Mouse (Mus musculus): ENCODE data around the gene Ftsj3.
"Not testable (repeated sequence)": the region's sequence is repeated elsewhere in the genome, so short reads cannot be mapped to it uniquely, and the experiment has no call there.

The Ftsj3 gene

DNA sequence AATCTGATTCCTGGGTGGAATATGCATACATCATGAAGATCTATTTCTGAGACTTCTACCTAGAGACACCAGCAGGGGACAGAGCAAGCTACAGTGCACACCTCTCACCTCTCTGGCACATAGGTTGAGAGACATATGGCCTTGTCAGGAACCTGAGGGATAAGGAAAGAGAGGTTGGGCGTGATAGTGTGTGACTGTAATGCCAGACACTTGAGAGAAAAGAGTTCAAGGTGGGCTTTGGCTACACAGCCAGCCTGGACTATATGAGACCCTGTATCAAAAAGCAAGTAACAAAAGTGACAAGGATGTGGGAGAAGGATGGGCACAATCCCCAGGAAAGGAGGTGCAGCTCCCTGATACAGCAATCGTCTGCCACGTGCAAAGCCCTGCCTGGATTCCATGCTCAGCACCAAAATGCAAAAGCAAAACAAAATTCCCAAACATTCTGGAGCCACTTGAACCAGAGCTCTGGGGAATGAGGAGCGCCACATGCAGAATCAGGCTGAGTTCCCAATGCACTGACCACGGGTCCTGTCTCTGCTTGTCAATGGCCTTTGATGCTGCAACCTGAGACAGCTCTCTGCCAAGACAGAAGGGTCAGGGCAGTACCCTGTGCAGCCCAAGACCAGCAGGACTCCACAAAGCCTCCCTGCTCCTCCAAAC is 15.4 kb upstream of the Ftsj3 start:
- intact Hi-C loops (cut with DNase I): loop anchor here (2.0 kb wide), 1 partner anchor 14 kb away; the partner anchor contains the start of genes Ftsj3 and Psmc5

GRCm38 (mm10) chr11:106269060-106269431 is 13.2 kb upstream of the Ftsj3 start:
- intact Hi-C loops (cut with DNase I): no loop called here

DNA sequence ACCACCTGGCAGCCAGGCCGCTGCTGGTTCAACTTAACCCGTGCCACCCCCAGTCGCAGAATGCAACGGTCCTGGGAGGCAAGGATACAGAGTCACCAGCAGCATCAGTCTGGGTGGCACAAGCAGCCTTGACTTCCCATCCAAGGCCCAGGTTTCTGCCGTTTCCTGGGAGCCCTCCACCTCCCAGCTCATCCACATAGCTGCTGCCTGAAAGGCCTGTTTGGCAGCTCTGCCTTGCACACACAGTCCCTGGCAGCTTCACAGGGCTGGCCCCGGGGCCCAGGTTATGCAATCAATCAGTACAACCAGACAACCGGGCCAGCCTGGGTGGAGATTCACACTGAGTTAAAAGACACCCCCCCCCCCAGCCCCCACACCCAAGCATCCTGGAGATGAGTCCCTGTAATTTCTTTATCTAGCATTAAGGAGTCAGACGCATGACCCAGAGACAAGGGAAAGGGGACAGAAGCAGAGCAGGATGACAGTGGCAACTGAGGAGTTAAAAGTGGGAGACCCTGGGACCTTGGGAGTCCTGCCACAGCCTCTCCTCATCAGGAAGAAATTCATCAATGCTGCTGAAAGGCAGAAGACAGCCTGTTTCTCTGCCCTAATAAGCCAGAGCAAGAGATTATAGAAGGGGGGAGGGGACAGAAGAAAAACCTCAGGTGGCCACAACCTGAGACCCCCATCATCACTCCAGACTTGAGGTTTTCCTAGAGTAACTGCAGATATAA is 12.6 kb upstream of the Ftsj3 start:
- intact Hi-C loops (cut with DNase I): no loop called here

DNA sequence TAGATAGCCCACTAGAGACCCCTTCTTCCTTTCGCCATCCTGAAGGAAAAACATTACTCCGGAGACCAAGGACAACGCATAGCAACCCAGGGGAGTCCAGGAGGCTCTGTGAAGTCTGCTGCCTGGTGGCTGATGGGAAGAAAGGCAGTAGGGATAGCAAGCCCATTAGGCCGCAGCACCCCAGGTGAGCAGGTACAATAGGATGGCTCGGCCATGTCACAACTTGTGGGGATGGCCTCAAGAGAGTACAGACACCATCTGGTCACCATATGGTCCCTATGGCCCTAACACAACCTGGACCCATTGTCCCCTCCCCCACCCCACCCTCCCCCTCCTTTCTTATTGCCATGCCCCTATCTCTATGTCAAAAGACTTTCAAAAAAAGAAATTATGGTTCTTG is 12.0 kb upstream of the Ftsj3 start:
- intact Hi-C loops (cut with DNase I): no loop called here

DNA sequence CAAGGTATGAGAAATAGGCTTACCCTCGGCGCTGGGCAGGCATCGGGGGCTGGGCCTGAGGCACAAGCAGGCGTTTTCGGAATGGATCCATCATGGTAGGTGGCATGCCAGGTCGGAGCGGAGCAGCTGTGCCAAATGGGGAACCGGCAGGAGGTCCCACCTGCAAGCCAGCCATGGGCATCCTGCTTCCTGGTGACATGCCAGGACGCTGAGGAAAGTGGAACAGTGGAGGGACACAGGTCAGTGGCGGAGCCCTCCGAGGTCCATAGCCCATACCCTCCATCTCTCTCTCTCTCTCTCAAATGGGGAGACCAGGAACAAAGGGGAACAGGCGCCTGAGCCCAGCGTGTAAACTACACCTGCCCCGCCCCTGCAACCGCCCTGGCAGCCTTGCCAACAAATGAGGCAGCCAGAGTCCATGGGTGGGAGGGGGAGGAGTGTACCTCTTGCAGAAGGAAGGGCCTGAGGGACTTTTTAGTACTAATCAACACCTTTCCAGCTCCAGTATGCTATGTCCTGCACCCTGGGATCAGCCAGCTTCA is 11.5 kb upstream of the Ftsj3 start:
- intact Hi-C loops (cut with DNase I): no loop called here

- intact Hi-C loops (cut with DNase I): no loop called here
These were observed 10.6 kb upstream of the Ftsj3 start for GRCm38 (mm10) chr11:106266431-106266830.

DNA sequence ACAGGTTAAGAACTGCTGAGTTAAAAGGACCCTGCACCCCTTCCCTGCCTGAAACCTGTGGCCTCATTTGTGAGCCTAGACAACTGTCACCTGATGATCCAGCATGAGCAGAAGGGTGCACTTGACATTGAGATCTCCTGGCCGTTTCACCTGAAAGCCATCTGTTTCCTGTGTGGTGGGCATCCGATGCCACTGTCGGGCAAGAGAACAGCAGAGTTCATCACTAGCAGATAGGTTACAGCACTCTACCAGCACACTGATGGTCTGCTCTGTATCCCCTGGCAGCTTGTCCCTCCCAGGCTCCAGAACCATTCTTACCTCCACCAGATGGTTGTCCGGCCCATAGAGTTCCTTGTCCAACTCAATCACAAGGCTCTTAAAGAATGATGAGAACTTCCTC is 9.7 kb upstream of the Ftsj3 start:
- intact Hi-C loops (cut with DNase I): no loop called here

DNA sequence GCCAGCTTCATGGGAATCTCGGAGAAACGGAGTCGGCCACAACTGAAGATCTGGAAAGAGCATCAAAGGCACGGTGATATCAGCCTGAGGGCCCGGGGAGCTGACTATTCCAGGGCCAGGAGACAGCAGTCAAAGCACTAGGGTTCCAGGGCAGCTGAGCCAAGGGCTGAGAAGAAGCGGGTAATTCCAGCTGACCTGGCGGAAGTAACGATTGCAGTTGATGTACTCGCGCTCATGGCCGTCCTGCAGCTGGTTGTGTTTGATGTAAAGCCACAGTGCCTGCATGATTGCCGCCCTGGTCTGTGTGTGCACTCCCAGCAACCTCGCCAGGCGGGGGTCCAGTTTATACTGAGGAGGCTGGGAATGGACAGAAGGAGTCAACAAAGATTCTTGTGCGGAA is 9.1 kb upstream of the Ftsj3 start:
- intact Hi-C loops (cut with DNase I): no loop called here

GRCm38 (mm10) chr11:106263963-106264362 is 8.1 kb upstream of the Ftsj3 start:
- intact Hi-C loops (cut with DNase I): no loop called here

DNA sequence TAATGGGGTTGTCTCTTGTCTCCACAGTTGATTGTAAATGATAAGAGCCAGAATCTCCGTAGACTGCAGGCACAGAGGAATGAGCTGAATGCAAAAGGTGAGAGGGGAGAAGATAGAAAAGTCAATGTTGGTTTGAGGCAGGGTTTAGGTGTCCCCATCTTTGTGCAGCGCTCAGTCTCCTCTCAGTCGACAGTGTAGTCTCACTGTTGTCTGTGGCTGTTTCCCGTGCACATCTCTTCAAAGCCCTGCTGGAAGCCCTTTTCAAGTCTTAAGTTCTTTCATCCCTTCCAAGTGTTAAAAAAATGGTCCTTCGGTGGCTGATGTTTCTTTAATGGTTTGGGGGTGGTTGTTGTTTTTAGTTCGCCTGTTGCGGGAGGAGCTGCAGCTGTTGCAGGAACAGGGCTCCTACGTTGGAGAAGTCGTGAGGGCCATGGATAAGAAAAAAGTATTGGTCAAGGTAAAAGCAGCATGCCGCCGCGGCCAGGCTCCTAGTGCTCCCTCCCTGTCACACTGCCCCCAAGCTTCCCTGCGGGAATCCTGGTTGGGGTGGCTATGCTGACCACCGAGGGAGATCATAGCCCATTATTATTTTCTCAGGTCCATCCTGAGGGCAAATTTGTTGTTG is 5.1 kb upstream of the Ftsj3 start:
- intact Hi-C loops (cut with DNase I): no loop called here

DNA sequence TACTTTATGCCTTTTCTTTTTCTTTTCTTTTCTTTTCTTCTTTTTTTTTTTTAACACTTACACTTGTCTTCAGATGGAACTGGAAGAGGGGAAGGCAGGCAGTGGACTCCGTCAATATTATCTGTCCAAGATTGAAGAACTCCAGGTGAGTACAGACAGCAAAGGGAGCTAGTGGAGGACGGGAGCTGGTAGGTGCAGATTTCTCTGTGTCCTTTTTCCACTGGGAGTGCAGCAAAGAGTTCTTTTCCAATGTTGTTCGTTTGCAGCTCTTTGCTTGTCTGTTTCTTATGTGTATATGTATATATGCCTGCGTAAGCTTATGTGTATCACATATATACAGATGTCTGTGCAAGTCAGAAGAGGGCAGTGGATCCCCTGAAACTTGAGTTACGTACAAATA is 896 bp upstream of the Ftsj3 start:
- intact Hi-C loops (cut with DNase I): loop anchor here (2.0 kb wide), 1 partner anchor 14 kb away; no protein-coding TSS in a partner anchor

DNA sequence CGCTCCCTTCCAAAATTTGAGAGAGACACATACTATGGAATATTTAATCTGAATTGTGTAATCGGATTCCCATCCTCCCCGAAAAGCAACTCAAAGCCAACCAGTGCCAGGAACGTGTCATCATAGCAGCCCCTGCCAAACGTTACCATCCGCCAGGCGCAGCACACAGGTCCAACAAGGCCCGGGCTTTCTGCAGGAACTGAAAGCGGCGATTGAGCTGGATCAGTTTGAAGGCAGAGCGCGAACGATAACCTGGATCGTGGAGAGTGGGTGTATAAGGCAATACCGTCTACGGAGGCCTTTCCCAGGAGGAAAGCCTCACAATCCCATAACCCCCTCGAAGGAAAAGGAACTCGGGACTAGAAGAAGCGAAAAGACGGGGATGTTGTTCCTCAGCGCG is 705 bp downstream of the Ftsj3 start:
- intact Hi-C loops (cut with DNase I): loop anchor here (2.0 kb wide), 1 partner anchor 38 kb away; the partner anchor contains the start of genes Ccdc47 and Ddx42

DNA sequence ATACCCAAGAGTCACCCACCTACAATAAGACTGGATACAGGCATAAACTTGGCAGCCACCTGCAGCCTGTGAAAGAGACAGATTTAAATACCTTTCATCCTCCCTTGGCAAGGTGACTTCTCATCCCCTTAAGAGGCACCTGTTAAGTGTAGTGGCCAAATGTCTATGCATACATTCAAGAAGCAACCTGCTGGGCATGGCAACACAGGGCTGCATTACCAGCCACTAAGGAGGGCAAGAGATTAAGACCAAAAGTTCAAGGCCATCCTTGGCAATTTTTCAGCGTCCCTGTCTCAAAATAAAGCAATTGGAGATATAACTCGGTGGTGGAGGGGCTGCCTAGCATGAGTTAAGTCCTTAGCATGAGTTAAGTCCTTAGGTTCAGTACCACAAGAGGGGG is 1.1 kb downstream of the Ftsj3 start:
- intact Hi-C loops (cut with DNase I): loop anchor here (2.0 kb wide), 1 partner anchor 38 kb away; the partner anchor contains the start of genes Ccdc47 and Ddx42

DNA sequence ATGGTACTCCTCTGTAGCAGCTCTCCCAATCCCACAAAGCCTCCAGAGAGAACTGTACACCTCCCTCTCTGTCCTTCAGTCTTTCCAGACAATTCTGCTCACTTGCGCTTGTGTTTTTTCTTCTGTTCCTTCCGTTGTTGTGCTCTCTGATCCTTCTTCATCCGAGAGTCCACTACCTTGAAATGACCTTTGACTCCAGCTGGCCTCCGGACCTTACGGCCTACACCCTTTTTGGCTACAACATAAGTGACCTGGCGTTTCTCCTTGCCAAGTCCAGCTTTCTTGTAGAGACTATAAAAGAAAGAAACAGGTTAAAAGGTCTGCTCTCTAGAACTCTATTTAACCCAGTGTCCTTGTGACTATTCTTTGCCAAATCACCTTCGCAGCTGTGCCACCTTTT is 6.6 kb downstream of the Ftsj3 start:
- intact Hi-C loops (cut with DNase I): no loop called here

DNA sequence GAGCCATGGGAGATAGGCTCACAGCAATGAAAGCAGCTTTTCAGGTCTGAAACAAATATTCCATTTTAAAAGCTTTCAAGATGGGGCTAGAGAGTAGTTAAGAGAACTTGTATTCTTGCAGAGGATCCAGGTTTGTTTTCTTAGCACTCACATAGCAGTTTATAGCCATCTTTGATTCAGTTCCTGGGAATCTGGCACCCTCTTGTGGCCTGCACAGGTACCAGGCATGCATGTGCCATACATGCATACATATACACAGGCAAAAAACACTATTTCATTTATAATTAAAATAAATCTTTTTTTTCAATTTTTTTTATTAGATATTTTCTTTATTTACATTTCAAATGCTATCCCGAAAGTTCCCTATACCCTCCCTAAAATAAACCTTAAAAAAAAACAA is 9.0 kb downstream of the Ftsj3 start:
- intact Hi-C loops (cut with DNase I): no loop called here

DNA sequence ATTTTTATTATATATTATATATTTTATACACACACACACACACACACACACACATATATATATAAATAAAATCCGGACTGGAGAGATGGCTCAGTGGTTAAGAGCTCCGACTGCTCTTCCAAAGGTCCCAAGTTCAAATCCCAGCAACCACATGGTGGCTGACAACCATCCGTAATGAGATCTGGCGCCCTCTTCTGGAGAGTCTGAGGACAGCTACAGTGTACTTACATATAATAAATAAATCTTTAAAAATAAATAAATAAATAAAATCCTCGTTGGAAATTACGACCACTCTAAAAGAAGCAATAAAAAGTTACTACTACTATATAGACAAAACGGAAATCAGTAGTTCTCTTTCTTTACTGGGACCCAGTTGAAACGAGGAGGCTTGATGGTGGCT is 21.9 kb downstream of the Ftsj3 start:
- intact Hi-C loops (cut with DNase I): not testable (repeated sequence)

DNA sequence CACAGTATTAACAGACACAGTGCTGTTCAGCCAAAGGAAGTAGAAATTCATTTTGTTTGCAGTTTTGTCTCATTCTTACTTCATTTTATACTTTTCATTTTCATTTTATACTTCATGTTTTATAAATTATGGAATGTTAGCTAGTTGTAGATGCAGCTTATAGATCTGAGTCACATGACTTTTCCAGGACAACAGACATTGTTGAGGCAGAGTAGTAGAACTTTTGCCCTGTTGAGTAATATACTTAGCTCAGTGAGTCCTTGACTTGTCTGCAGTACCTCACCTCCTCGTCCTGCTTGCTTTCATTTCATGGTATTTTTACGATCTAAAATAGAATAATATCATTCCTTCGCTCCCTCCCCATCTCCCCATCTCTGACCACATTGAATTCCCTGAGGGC is 35.3 kb downstream of the Ftsj3 start:
- intact Hi-C loops (cut with DNase I): no loop called here

GRCm38 (mm10) chr11:106216730-106217490 is 39.0 kb downstream of the Ftsj3 start, which contains the start of gene Ddx42:
Ddx42 (plus strand) TSS chr11:106216926.
- intact Hi-C loops (cut with DNase I): loop anchor here (2.0 kb wide), 1 partner anchor 38 kb away; no protein-coding TSS in a partner anchor

DNA sequence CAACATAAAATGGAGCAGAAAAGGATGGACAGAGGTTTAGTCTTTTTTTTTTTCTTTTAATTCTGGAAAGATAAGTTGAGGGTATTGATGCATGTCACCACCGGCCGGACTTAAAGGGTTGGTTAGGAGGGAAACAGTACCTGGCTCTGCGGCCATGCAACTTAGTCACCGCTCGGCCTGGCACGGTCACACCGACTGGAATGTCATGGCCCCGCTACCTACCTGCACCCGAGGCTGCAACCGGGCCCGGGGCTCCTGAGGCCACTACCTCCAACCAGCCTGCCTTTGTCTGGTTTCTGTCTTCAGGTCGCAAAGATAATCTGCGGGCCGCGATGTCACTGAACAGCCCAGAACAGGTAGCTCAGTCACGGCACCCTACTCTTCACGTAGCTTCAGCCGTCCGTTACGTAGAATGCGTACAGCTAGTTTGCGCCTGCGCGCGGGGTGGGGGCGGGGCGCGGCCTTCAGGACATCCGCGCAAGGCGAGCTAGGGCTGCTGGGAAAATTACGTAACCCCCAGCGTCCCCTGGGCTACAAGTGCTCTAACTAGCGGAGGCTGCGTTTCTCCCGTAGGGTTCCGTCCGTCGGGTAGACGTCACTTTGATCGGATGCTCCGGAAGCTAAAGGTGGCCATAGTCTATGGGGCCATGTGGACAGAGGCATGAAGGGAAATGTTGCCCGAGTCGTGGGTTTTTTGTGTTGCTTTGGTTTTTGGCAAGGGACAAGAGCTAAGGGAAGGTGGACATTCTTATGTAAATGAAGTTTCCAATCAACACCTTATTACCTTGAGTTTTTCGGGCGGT is 39.8 kb downstream of the Ftsj3 start, which contains the start of gene Ccdc47:
Ccdc47 (minus strand) TSS at position 418 of the 803 bp plus-strand sequence.
- intact Hi-C loops (cut with DNase I): loop anchor here (2.0 kb wide), 1 partner anchor 39 kb away; no protein-coding TSS in a partner anchor

DNA sequence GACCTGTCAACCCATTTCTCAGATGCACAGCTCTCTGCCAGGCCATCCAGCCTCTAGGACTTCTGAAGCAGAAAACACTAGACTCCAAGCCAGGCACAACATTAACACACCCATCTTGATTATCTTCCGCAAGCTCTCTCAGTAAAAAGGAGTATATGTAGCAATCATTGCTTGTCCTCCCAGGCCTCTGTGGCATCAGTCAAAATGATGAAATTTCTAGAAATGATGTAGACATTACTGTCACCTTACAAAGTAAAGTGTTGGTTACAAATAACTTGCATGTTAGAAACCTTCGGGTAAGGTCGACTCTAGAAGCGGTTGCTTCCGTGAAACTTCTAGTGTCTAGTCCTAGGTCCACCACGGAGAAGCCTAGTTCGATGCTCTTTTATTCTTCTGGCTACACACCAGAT is 40.4 kb downstream of the Ftsj3 start:
- intact Hi-C loops (cut with DNase I): no loop called here
